Mouse (Mus musculus) bone marrow macrophage, adult 2 months (primary cell): Measurements from ENCODE around the gene Hoxc13. TPM values are rescaled to one million over a fixed set of nuclear protein-coding genes. Genes with fewer than 3 reads are reported as not detected.

Source experiments
- H3K27ac ChIP-seq: 2 replicates; pipeline ENCODE4 v1.5.1; 2012; ENCODE audit warnings: low read depth, low read length; ENCODE audit not compliant: insufficient read depth
- H3K4me1 ChIP-seq: 2 replicates; pipeline ENCODE4 v1.6.1; 2012; ENCODE audit warnings: low read length; ENCODE audit not compliant: control insufficient read depth, insufficient read depth
- H3K4me3 ChIP-seq: 2 replicates; pipeline ENCODE4 v1.5.1; 2012; ENCODE audit warnings: mild to moderate bottlenecking, low read length, moderate library complexity; ENCODE audit not compliant: insufficient read depth
- CTCF ChIP-seq: IDR thresholded peaks from 2 replicates; pipeline ENCODE4 v1.5.1; 2012; ENCODE audit warnings: low read depth, mild to moderate bottlenecking, low read length, moderate library complexity
- POLR2A ChIP-seq: IDR thresholded peaks from 2 replicates; pipeline ENCODE4 v1.6.1; 2012; ENCODE audit warnings: mild to moderate bottlenecking, low read depth, low read length, borderline replicate concordance
- polyA plus RNA-seq: library from polyadenylated mRNA; stranded (reverse); fragments of >200 nt; gene quantifications from 2 replicates; pipeline ENCODE4 v1.2.4, GENCODE M21; 2012; ENCODE audit not compliant: missing spikeins, insufficient read depth, insufficient read length

Gene Hoxc13
- not detected in 2 replicates for polyA plus RNA-seq

DNA sequence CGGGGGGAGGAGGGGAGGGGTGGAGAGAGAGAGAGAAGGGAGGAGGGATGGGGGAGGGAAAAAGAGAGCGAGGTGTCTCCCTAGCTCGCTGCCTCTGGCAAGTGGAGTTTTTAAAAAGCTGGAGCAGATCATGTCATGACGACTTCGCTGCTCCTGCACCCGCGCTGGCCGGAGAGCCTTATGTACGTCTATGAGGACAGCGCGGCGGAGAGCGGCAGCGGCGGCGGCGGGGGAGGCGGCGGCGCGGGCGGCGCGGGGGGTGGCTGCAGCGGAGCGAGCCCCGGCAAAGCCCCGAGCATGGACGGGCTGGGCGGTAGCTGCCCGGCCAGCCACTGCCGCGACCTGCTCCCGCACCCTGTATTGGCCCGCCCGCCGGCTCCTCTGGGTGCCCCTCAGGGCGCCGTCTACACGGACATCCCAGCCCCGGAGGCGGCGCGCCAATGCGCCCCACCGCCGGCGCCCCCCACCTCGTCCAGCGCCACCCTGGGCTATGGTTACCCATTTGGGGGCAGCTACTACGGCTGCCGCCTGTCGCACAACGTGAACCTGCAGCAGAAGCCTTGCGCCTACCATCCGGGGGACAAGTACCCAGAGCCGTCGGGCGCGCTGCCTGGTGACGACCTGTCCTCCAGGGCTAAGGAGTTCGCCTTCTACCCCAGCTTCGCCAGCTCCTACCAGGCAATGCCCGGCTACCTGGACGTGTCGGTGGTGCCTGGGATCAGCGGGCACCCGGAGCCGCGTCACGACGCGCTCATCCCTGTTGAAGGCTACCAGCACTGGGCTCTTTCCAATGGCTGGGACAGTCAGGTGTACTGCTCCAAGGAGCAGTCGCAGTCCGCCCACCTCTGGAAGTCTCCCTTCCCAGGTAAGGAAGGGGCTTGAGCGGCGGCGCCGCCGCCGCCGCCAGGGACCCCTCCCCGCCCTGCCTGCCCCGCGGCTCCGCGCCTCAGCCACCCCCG is at the start of gene Hoxc13:
TSS of gene Hoxc13 (plus strand) at position 51 of the 959 bp plus-strand sequence.
- TF ChIP-seq POLR2A (no peak), CTCF (no peak)
- H3K4me1 ChIP-seq = no peaks in the 10 kb centered on the region
- no peak within 1 kb of the TSS for H3K4me3 ChIP-seq
- no peak within 1 kb of the TSS for H3K27ac ChIP-seq

DNA sequence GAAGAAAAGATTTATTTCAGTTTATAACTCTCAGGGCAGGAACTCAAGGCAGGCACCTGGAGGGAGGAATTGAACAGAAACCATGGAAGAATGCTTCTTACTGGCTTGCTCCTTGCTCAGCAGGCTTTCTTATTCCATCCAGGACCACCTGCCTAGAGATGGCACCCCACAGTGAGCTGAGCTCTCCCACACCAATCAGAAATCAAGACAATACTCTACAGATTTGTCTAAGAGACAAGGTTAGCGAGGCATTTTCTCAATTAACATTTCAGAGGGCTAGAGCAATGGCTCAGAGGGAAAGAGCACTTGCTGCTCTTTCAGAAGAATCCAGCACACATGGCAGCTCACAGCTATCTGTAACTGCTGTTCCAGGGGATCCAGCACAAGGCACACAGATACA is 35.1 kb upstream of the Hoxc13 start:
- TF ChIP-seq POLR2A (no peak), CTCF (no peak)
- Histone ChIP-seq H3K4me1 (no peaks in the 10 kb centered on the region), H3K27ac (no peak overlapping the region)

DNA sequence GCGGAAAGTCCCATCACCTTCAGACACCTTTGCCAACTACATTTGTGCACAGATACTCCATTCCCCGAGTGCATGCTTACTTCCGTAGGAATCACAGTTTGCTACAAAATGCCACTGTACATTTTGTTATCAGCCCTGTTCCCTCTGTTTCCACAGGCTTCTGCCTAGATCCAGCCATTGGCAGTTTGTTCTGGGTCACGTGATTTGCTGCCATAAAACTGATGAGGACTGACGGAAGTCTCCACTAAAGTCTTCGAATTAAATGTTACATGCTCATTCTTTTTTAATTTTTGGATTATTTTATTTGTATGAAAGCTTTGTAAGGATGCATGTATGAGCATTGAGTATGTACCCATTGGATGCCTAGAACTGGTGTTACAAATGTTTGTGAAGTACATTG is 25.8 kb upstream of the Hoxc13 start:
- H3K4me3 ChIP-seq = no peak overlapping the region
- H3K27ac ChIP-seq = no peak overlapping the region
- TF ChIP-seq POLR2A (no peak), CTCF (no peak)
- H3K4me1 ChIP-seq = no peaks in the 10 kb centered on the region

More for the DNA sequence above, 35.1 kb upstream of the Hoxc13 start:
- no peak overlapping the region for H3K4me3 ChIP-seq

DNA sequence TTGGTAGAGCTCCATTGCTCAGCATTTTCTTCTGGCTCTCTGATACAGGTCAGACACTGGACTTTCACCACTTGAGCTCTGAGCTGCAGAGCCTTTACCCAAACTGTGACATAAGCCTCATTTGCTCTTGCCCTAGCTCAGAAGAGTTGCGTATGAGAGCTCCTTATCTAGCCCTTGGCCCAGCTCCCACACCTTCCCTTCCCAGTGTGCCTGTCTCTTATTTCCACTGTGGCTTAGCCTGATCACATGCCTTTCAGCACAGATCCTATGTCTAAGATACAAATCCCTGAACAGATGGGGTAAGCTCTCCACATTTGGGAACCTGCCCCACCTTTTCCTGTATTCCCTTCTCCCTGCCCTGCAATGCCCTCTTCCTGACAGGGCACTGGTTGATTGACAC is 16.0 kb upstream of the Hoxc13 start:
- H3K4me3 ChIP-seq = no peak overlapping the region
- H3K4me1 ChIP-seq = no peaks in the 10 kb centered on the region
- no peak overlapping the region for H3K27ac ChIP-seq
- TF ChIP-seq POLR2A (no peak), CTCF (no peak)

DNA sequence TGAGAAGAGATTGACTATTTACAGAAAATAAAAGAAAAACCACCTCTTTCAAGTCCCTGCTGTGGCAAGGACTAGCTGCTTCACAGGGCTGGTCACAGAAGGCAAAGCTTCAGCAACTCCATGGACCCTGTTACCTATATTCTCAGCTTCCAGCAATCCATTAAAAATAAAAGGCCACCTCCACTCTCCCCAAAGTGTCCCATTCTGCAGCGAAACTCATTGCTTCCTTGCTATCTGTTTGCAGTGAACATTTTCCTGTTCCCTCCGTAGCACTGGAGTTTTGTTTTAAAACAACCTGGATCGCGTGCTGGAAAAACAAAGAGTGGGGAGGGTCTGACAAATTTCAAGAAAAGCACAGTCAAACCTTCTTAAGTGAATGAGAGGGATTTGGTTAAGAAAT is 11.4 kb upstream of the Hoxc13 start:
- H3K27ac ChIP-seq = no peak overlapping the region
- H3K4me3 ChIP-seq = no peak overlapping the region
- TF ChIP-seq POLR2A = no peak
- TF ChIP-seq CTCF = no peak
- no peaks in the 10 kb centered on the region for H3K4me1 ChIP-seq

DNA sequence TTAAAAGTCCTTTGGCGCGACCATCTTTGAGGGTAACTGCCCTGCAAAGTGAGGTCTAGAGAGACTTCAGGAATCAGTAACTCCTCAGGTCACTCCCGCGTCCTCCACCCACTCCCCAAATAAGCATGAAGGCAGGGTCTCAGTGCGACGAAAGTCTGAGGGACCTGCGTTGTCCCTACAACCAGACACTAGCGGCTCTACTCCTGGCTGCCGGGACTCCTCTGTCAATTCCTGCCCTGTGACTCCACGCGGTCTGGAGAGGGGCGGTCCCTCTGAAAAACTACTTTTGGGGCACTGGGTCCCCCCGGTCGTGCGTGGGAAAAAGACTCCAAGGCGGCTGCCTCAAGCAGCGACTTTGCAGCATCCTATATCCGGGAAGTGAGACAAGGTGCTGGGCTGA is 10.9 kb upstream of the Hoxc13 start:
- no peak overlapping the region for H3K4me3 ChIP-seq
- no peaks in the 10 kb centered on the region for H3K4me1 ChIP-seq
- no peak overlapping the region for H3K27ac ChIP-seq
- TF ChIP-seq POLR2A = no peak
- no peak for TF ChIP-seq CTCF

DNA sequence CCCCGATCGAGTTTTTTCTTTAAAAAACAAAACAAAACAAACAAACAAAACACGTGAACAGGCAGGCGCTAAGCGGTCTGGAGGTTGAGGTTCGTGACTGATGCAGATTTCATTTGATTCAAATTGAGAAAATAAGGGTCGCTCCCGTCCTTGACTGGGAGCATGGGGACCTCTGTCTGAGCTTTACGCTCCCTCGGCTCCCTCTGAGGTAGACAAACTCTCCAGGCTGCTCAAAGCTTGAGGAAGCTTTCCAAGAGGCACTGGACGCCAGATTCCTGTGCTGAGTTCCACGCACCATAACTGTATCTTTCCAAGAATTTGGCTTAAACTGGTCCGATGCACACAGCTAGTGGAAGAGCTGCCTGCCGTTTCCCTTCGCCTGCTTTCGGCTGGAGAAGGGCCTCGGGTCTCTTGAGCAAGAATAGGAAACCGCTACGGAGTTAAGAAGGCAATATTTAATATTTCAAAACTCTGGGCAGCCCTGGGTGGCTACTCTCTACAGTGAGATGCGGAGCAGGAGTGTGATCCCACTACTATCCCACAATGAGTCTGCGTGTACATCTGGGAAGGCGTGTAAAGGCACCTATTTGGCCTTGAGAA is 10.3 kb upstream of the Hoxc13 start:
- Histone ChIP-seq H3K27ac (no peak overlapping the region), H3K4me3 (no peak overlapping the region), H3K4me1 (no peaks in the 10 kb centered on the region)
- TF ChIP-seq CTCF (no peak), POLR2A (no peak)

DNA sequence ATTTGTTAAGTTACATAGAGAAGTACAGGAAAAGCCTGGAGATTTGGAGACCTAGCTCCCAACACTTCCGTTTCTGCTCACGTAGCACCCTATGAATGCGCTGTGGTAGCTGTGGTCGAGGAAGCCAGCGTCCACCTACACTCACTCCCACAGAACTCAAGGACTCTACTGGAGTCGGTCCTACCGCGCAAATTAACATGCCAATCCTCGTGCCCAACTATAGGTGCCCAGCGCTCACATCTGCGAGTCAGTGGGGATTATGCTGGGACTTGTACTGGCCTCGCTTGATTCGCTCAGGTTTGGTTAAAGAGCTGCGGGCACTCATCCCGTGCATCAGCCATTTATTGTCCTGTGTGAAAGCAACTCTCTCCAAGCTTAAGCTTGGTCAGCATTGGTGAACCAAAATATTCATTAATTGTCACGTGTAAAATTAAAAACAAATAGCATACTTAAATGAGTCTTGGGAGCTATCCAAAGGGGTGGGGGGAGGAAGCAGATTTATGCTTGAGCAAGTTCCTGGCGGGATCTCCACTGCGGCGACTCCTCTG is 7.8 kb upstream of the Hoxc13 start:
- no peak overlapping the region for H3K27ac ChIP-seq
- H3K4me1 ChIP-seq = no peaks in the 10 kb centered on the region
- TF ChIP-seq CTCF = no peak
- TF ChIP-seq POLR2A = no peak
- H3K4me3 ChIP-seq = no peak overlapping the region

DNA sequence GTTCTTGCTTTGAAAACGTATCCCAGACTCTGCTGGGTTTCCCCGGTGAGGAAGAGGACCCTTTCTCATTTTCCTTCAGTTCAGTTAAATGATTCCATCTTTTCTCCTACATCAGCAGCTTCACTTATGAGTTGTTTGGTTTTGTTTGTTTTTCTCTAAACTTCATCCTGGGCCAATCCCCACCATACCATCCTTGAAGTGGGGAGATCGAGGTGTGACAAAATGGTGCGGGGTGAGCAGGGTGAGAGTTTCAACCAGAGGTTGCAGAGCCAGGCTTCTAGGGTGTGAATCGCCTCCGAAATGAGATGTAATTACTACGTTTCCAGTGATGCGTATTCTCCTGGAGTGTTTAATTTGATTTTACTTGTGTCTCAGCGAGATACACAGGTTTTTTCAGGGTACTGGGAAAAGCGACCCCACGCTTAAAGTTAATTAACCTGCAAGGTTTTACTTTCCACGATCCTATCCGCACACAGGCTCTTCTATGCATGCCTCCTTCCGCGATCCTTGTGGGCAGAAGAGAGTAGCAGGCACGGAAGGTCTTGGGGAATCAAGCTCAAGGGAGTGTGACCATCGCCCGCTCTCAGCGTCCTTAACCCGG is 2.8 kb upstream of the Hoxc13 start:
- TF ChIP-seq CTCF (no peak), POLR2A (no peak)
- Histone ChIP-seq H3K4me1 (no peaks in the 10 kb centered on the region), H3K4me3 (no peak overlapping the region), H3K27ac (no peak overlapping the region)

DNA sequence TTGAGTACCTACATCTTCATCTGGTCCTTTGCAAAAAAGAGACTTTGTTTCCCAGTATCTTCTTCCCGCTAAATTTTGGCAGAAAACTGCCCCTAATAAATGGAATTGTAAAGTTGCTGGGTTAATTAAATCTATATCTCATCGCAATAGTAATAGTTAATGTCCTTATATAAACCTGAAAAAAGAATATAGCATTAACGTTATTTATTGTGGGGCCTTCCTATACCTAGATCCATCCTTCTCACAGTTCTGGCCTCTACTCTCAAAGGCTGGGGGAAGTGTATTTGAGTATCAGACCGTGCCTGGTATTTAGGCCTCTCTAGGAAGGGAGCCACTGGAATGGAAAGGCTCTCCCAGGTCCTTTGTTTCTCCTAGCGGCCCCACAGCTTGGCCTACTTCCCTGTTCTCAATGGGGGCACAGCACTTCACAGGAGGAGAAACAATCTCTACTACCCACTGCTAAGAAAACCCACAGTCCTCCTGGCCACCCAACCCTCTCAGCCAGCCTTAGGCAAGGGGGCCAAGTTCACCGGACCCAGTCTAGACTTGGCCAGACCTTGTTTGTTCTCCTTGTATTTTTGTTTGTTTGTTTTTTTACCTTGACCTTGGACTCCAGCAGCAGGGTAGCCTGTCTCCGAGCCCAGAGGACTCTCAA is 2.2 kb upstream of the Hoxc13 start:
- H3K27ac ChIP-seq = no peak overlapping the region
- TF ChIP-seq CTCF = no peak
- no peak for TF ChIP-seq POLR2A
- no peaks in the 10 kb centered on the region for H3K4me1 ChIP-seq
- no peak overlapping the region for H3K4me3 ChIP-seq
